Mouse (Mus musculus): ENCODE measurements around the gene Fli1. TPM values are rescaled to one million over a fixed set of nuclear protein-coding genes. Genes with fewer than 3 reads are reported as not detected.

The Fli1 gene
- 2.6 and 2.9 TPM in 2 replicates for polyA plus RNA-seq (2012; rRNA removed)

GRCm38 (mm10) chr9:32542212-32543039 lies at the start of gene Fli1:
TSS of gene Fli1 (minus strand) at chr9:32542861.

Other genes starting within 250 kb of the Fli1 start
- 1.1 TPM in 2 replicates for gene Kcnj5, start 198.5 kb downstream of the Fli1 start, polyA plus RNA-seq (2012; rRNA removed)
- 0.03 and 0.04 TPM in 2 replicates for gene Kcnj1, start 170.4 kb downstream of the Fli1 start, polyA plus RNA-seq (2012; rRNA removed)
- 10.2 and 10.9 TPM in 2 replicates for gene Ets1, start 93.4 kb upstream of the Fli1 start, polyA plus RNA-seq (2012; rRNA removed)